Mouse (Mus musculus) kidney, embryonic 15.5 days (tissue): ENCODE results near the gene Cat. TPM values are rescaled to one million over a fixed set of nuclear protein-coding genes. Genes with fewer than 3 reads are reported as not detected.
A peak's percentile ranks its signal among the peaks of the same experiment; 100 is the strongest.

Source experiments
- ATAC-seq: fragments of 200-750 bp; cut with Nextera tagmentation; replicated peaks from 2 replicates; pipeline ENCODE4 v1.8.0; 2017; ENCODE audit warnings: moderate TSS enrichment; ENCODE audit not compliant: low FRiP score
- H3K27ac ChIP-seq: fragments of 300-500 bp; sonication (generic); 2 replicates; pipeline ENCODE4 v1.5.1; 2015; ENCODE audit warnings: mild to moderate bottlenecking, inconsistent platforms
- H3K27me3 ChIP-seq: fragments of 300-500 bp; sonication (generic); 2 replicates; pipeline ENCODE4 v1.6.1; 2015; ENCODE audit warnings: inconsistent platforms
- H3K36me3 ChIP-seq: fragments of 300-500 bp; sonication (generic); 2 replicates; pipeline ENCODE4 v1.6.1; 2015; ENCODE audit warnings: inconsistent platforms
- H3K4me1 ChIP-seq: fragments of 300-500 bp; sonication (generic); 2 replicates; pipeline ENCODE4 v1.6.1; 2015; ENCODE audit warnings: inconsistent platforms
- H3K4me2 ChIP-seq: fragments of 300-500 bp; sonication (generic); 2 replicates; pipeline ENCODE4 v1.6.1; 2015; ENCODE audit warnings: moderate library complexity, mild to moderate bottlenecking, inconsistent platforms
- H3K4me3 ChIP-seq: fragments of 300-500 bp; sonication (generic); replicated peaks from 2 replicates; pipeline ENCODE4 v1.5.1; 2015; ENCODE audit warnings: mild to moderate bottlenecking, inconsistent platforms
- H3K9ac ChIP-seq: fragments of 300-500 bp; sonication (generic); 2 replicates; pipeline ENCODE4 v1.6.1; 2015; ENCODE audit warnings: mild to moderate bottlenecking, inconsistent platforms
- H3K9me3 ChIP-seq: fragments of 300-500 bp; sonication (generic); replicated peaks from 2 replicates; pipeline ENCODE4 v1.6.1; 2016; ENCODE audit warnings: inconsistent platforms
- WGBS: fragments of 180-500 bp; shearing (Covaris S2); methylation state at CpG from one replicate; pipeline ENCODE4 v1.1.7; 2015; ENCODE audit warnings: mixed read lengths; 5-methylcytosine and 5-hydroxymethylcytosine counted together
- polyA plus RNA-seq: library from polyadenylated mRNA; unstranded; fragments of >200 nt; fragmentation: Nextera tagmentation; extraction: Ambion mirVana; gene quantifications from 2 replicates; pipeline ENCODE4 v1.2.1, GENCODE M21; 2015

Cat gene
- 89.3 and 99.4 TPM in 2 replicates for polyA plus RNA-seq

DNA sequence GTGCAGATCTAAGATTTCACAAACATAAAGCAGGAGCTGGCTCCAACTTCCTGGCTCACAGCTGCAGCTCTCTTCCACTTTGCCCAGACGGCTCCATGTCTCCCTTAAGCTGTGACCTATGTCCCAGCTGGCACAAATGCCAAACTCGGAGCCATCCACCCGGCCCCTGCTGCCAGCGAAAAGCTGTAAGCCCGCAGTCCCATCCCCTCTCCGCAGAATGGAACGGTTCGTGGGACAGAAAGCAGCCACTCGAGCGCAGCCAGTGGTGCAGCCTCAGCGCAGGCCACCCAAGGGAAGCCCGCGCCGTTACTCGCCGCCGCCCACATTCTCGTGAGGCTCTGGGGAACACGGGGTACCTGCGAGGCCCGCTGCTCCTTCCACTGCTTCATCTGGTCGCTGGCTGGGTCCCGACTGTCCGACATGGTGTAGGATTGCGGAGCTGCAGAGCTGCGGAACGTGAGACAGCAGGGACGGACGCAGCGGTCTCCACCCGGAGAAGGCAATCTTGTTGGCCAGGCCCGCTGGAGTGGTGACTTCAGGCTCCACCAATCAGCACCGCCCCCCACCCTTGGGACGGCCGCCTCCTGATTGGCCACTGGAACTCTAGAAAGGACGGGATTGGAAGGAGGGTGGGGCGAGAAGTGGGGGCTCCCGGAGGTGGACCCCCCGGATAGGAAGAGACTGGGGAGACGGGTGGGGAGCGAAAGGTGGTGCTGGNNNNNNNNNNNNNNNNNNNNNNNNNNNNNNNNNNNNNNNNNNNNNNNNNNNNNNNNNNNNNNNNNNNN is at the start of gene Cat:
TSS of gene Cat (minus strand) at position 544 of the 785 bp plus-strand sequence.
- WGBS: under 1% methylated on average over 41 of the region's 41 CpGs
- Histone ChIP-seq H3K27ac (peak within 1 kb of the TSS; percentile 96), H3K9me3 (no peaks in the 10 kb centered on the region), H3K4me1 (peaks cover 30% of the 10 kb centered on the region), H3K27me3 (no peaks in the 10 kb centered on the region), H3K4me2 (peak within 1 kb of the TSS; percentile 75), H3K36me3 (no peaks in the 10 kb centered on the region), H3K4me3 (peak within 1 kb of the TSS; percentile 82), H3K9ac (peak within 1 kb of the TSS; percentile 86)
- peak; percentile 99 for ATAC-seq

DNA sequence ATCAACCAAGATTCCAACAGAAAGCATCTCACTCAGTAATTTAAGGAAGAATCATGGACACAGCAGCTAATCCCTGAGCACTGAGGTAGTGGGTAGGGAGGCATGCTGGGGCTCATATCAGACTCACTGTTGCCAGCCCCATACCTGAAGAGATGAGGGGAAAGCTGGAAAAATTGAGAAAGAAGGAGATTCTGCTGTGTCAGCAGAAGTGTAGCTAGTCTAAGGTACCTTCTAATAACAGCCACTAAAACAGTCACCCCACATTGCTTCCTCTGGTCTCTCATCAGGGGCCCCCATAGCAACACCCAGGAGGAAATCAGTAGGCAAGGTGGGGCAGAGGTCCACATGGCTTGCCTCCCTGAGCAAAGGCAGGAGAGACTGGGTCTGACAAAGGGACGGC is 40.6 kb upstream of the Cat start:
- H3K36me3 ChIP-seq: no peaks in the 10 kb centered on the region
- H3K27me3 ChIP-seq: no peaks in the 10 kb centered on the region
- 78% methylated on average over 1 of the region's 1 CpGs for WGBS
- no peak overlapping the region for H3K9ac ChIP-seq
- no peak overlapping the region for H3K27ac ChIP-seq
- no peak for ATAC-seq
- H3K9me3 ChIP-seq: no peaks in the 10 kb centered on the region
- H3K4me3 ChIP-seq: no peak overlapping the region
- no peaks in the 10 kb centered on the region for H3K4me1 ChIP-seq
- H3K4me2 ChIP-seq: no peak overlapping the region

DNA sequence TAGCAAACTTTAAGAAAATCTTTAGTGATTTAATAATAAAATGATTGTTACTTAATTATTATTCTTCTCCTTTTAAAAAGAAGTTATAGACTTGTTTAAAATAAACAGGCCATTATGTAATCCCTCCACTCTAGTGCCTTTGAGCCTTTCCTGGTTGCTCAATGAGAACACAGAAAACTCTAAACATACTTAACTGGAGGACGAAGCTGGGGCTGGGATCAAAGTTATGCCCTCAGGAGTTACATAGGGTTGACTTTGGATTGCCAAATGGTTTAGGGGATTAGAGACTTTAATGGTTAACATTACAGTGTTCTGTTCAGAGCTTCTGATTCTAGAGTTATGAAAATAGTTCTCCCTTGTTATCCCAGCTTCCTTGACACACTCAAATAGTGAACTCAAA is 31.5 kb upstream of the Cat start:
- no peak overlapping the region for H3K9ac ChIP-seq
- ATAC-seq: no peak
- no peaks in the 10 kb centered on the region for H3K27me3 ChIP-seq
- no peaks in the 10 kb centered on the region for H3K36me3 ChIP-seq
- 75% methylated on average over 1 of the region's 1 CpGs for WGBS
- H3K27ac ChIP-seq: no peak overlapping the region
- no peaks in the 10 kb centered on the region for H3K4me1 ChIP-seq
- no peaks in the 10 kb centered on the region for H3K9me3 ChIP-seq
- H3K4me2 ChIP-seq: no peak overlapping the region
- no peak overlapping the region for H3K4me3 ChIP-seq

DNA sequence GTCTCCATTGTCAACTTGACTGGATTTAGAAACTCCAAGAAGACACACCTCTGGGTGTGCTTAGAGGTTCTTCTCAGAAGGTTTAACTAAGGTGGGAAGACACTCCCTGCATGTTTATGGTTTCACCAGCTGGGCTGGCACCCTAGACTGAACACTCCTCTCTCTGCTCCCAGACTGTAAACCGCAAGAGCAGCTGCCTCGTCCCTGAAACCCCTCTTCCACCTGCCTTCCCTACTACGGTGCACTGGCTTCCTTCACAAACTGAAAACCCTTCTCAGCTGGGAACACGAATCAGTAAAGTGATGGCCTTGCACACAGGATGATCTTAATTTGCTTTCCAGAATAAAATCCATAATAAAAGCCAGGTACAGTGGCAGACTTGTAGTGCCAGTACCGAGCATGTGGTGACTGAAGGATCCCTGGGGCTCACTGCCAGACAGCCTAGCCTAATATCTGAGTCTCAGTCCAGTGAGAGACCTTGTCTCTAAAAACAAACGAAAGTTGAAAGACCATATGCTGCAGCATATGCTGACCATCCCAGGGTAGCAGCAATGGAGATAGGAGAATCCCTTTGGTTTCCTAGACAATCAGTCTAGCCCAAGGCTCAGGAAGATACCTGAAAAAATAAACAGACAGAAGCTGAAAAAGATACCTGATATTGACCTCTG is 30.7 kb upstream of the Cat start:
- H3K4me2 ChIP-seq: no peak overlapping the region
- no peak overlapping the region for H3K4me3 ChIP-seq
- no peak for ATAC-seq
- H3K27me3 ChIP-seq: no peaks in the 10 kb centered on the region
- 89% methylated on average over 6 of the region's 6 CpGs for WGBS
- H3K9me3 ChIP-seq: no peaks in the 10 kb centered on the region
- no peak overlapping the region for H3K9ac ChIP-seq
- no peaks in the 10 kb centered on the region for H3K4me1 ChIP-seq
- H3K27ac ChIP-seq: no peak overlapping the region
- no peaks in the 10 kb centered on the region for H3K36me3 ChIP-seq

DNA sequence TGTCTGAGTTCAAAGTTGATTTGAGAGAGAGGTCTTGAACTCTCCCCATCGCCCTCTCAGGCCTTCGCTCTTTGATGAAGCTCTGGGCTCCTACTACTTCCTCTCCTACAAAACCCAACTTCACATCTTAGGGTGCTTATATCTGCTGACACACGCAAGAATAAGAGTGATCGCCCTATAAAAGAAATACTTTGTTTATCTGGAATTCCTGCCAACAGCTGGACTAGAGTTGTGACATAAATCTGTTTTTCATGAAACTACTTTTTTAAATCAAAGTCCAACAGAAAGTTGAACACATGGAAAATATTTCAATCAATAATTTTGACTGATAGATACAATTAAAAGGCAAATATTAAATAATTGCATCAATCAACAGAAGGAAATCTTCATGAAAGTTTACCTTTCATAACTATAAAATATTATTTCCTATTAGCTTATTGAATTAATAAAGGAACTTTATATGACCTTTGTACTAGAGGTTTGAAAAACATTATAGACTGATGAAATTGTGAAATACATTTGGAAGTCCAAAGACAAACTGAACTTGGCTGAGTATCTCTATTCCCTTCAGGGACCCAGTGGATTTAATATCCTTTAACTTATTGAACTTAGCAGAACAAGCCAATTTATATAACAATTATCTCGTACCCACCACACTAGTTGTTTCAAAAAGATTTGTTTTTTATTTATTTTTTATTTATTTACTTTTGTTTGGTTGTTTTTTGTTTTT is 27.3 kb upstream of the Cat start:
- H3K27me3 ChIP-seq: no peaks in the 10 kb centered on the region
- ATAC-seq: no peak
- H3K36me3 ChIP-seq: no peaks in the 10 kb centered on the region
- H3K4me1 ChIP-seq: no peaks in the 10 kb centered on the region
- WGBS: 54% methylated on average over 5 of the region's 5 CpGs
- no peaks in the 10 kb centered on the region for H3K9me3 ChIP-seq
- no peak overlapping the region for H3K9ac ChIP-seq
- no peak overlapping the region for H3K4me2 ChIP-seq
- no peak overlapping the region for H3K27ac ChIP-seq
- no peak overlapping the region for H3K4me3 ChIP-seq

DNA sequence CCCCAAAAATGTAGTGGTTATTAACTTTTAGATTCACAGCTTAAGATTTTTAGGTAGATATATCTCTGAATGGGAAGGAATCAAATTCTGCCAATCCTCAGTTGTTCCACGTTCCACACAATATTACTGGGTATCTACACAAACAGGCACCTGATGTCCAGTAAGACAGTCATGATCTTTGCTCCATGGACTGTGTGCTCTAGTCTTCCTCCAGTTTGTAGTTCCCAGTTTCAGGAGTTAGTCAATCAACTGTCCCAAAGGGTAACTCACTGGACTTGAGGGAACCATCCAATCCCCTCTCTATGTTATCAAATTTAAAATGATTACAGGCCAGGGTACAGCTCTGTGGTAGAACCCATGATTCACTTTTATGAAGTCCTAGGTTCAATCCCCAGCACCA is 26.7 kb upstream of the Cat start:
- H3K4me2 ChIP-seq: no peak overlapping the region
- no peaks in the 10 kb centered on the region for H3K27me3 ChIP-seq
- no peaks in the 10 kb centered on the region for H3K36me3 ChIP-seq
- 87% methylated on average over 1 of the region's 1 CpGs for WGBS
- H3K9ac ChIP-seq: no peak overlapping the region
- no peak overlapping the region for H3K4me3 ChIP-seq
- no peaks in the 10 kb centered on the region for H3K9me3 ChIP-seq
- no peak for ATAC-seq
- H3K27ac ChIP-seq: no peak overlapping the region
- H3K4me1 ChIP-seq: no peaks in the 10 kb centered on the region

DNA sequence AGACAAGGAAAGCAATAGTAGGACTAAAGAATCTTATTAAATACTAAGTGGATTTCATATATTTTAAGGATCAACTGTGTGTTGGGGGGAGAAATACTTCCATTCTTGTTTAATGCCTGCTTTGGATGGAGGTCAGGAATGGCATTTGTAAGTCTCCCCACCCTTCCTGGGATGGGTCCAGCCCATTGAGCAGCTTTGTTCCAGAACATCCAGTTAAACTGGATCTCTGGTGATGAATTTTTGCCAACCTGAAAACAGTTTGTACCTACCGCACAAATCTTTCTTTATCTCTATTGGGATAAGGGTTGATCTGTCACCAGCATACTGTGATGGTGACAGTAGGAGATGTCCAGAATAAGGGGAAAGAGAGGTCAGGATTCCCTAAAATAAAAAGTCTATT is 26.1 kb upstream of the Cat start:
- H3K9ac ChIP-seq: no peak overlapping the region
- H3K4me2 ChIP-seq: no peak overlapping the region
- no peaks in the 10 kb centered on the region for H3K36me3 ChIP-seq
- no peak overlapping the region for H3K4me3 ChIP-seq
- H3K9me3 ChIP-seq: no peaks in the 10 kb centered on the region
- H3K27me3 ChIP-seq: no peaks in the 10 kb centered on the region
- no peaks in the 10 kb centered on the region for H3K4me1 ChIP-seq
- WGBS: 93% methylated on average over 1 of the region's 1 CpGs
- no peak overlapping the region for H3K27ac ChIP-seq
- no peak for ATAC-seq

DNA sequence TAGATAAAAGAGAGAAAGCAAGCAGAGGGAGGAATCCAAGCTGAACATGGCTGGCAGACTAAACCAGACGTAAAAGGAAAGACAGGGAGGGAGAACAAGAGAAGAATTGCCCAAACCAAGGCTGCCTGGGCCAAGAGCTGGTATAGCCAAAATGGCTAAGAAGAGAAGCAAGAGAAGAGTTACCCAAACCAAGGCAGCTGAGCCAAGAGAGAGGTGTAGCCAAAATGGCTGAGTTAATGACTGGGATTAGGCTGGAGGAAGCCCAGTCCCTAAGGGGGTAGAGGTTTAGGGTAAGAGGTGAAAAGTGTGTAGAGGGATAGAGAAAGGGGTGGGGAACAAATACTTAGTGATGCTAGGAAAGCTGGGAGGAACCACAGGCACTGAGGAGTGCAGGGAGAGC is 22.7 kb upstream of the Cat start:
- WGBS: 77% methylated on average over 1 of the region's 1 CpGs
- no peak overlapping the region for H3K27ac ChIP-seq
- H3K4me3 ChIP-seq: no peak overlapping the region
- H3K4me2 ChIP-seq: no peak overlapping the region
- H3K4me1 ChIP-seq: no peaks in the 10 kb centered on the region
- ATAC-seq: no peak
- no peaks in the 10 kb centered on the region for H3K9me3 ChIP-seq
- no peak overlapping the region for H3K9ac ChIP-seq
- H3K27me3 ChIP-seq: no peaks in the 10 kb centered on the region
- H3K36me3 ChIP-seq: no peaks in the 10 kb centered on the region

DNA sequence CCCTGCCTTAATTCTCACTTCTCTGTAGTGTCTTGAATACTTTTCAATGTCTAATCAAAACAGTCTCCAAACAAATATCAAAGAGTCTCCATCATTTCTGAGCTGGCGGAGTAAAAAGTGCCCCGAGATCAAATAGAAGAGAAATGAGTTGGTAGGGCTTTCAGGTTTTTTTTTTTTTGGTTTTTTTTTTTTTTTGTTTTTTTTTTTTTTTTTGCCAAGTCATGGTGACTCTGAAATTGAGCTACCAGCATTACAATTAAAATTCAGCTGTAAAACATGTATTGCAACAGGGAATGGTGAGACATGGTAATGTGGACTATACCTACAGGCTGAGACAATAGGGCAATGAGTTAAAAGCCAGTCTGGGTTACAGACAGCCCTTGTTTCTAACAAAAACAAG is 21.0 kb upstream of the Cat start:
- H3K4me1 ChIP-seq: no peaks in the 10 kb centered on the region
- no peaks in the 10 kb centered on the region for H3K36me3 ChIP-seq
- H3K27ac ChIP-seq: no peak overlapping the region
- no peaks in the 10 kb centered on the region for H3K27me3 ChIP-seq
- WGBS: 95% methylated on average over 2 of the region's 2 CpGs
- H3K9me3 ChIP-seq: no peaks in the 10 kb centered on the region
- no peak overlapping the region for H3K9ac ChIP-seq
- no peak for ATAC-seq
- H3K4me2 ChIP-seq: no peak overlapping the region
- H3K4me3 ChIP-seq: no peak overlapping the region

DNA sequence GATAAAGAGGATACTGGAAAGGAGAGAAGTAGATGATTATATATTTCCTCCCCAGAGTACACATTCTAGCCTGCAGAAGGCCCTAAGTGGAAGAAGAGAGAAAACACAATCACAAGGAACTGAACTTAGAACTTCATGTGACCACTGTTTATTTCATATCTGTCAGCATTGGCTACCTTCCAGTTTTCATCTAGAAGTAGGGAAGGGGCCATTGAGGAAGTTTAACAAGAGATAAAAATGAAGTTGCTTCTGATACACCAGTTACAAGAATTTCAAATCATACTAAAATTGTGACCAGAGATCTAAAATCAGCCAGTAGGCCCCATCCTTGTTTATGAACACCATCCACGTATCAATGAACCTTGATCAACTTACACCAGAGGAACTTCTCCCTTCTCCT is 19.5 kb upstream of the Cat start:
- H3K27ac ChIP-seq: no peak overlapping the region

DNA sequence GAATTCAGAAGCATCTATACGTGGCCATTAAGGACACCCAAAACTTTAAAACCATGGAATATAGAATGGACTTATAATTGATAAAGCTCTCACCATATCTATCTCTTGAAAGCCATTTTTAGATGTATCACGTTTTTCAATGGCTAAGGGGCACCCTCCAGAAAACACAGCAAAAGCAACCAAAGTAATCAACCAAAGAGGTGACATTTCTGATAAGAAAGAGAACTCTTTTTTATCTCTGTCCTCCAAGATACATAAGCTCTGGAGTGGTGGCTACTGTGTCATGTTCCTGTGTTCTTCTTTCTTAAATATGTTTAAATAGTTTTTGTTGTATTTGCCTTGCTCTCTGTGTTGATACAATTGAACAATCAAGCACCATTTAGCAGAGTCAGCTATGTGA is 15.8 kb upstream of the Cat start:
- no peaks in the 10 kb centered on the region for H3K9me3 ChIP-seq
- H3K4me3 ChIP-seq: no peak overlapping the region
- H3K36me3 ChIP-seq: no peaks in the 10 kb centered on the region
- no peak overlapping the region for H3K9ac ChIP-seq
- WGBS: 78% methylated on average over 2 of the region's 2 CpGs
- no peaks in the 10 kb centered on the region for H3K27me3 ChIP-seq
- H3K27ac ChIP-seq: no peak overlapping the region
- no peak for ATAC-seq
- H3K4me2 ChIP-seq: no peak overlapping the region
- peaks cover 5% of the 10 kb centered on the region; the same call in 1 of the 2 replicates for H3K4me1 ChIP-seq

More for the DNA sequence above, 19.5 kb upstream of the Cat start:
- Histone ChIP-seq H3K9me3 (no peaks in the 10 kb centered on the region), H3K4me2 (no peak overlapping the region), H3K9ac (no peak overlapping the region), H3K27me3 (no peaks in the 10 kb centered on the region), H3K4me1 (no peaks in the 10 kb centered on the region), H3K4me3 (no peak overlapping the region), H3K36me3 (no peaks in the 10 kb centered on the region)
- WGBS: 89% methylated on average over 1 of the region's 1 CpGs
- no peak for ATAC-seq
